Mouse (Mus musculus) C2C12 (cell line): ENCODE data around the gene Sdhd.
"Not testable (repeated sequence)": the region's sequence is repeated elsewhere in the genome, so short reads cannot be mapped to it uniquely, and the experiment has no call there.

Source experiments
- CTCF ChIP-seq: IDR thresholded peaks from one replicate; pipeline ENCODE4 v1.5.1; 2011; ENCODE audit not compliant: control insufficient read depth, insufficient read depth, insufficient read length
- MAX ChIP-seq: IDR thresholded peaks from one replicate; pipeline ENCODE4 v1.6.1; 2011; ENCODE audit warnings: mild to moderate bottlenecking, control low read depth
- USF1 ChIP-seq: IDR thresholded peaks from one replicate; pipeline ENCODE4 v1.6.1; 2011; ENCODE audit warnings: low read depth, mild to moderate bottlenecking, control low read depth, moderate library complexity

DNA sequence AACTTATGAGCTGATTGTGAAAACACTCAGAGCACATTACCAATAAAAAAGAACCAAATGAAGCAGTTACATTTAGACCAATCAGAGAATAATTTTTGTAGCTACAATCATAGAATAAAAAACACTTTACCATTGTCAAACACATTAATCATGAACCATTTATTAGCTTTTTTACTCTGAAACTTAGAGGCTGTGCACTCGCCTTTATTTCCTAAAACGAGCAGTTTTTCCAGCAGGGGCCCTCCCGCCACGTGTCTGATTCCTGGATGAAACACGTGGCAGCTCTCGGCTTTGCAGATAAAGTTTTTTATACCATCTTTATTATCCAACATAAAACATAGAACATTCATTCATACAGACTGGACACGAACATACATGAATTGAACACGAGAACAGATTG lies 27.3 kb upstream of the Sdhd start:
- not testable (repeated sequence) for TF ChIP-seq MAX, CTCF, USF1
